Mouse (Mus musculus): Measurements from ENCODE around the gene Rpa1. TPM values are rescaled to one million over a fixed set of nuclear protein-coding genes. Genes with fewer than 3 reads are reported as not detected.
"Not testable (repeated sequence)": the region's sequence is repeated elsewhere in the genome, so short reads cannot be mapped to it uniquely, and the experiment has no call there.

Gene Rpa1
- polyA plus RNA-seq (2015; fragmentation: Nextera tagmentation; extraction: Ambion mirVana): 119 and 130 TPM in 2 replicates

DNA sequence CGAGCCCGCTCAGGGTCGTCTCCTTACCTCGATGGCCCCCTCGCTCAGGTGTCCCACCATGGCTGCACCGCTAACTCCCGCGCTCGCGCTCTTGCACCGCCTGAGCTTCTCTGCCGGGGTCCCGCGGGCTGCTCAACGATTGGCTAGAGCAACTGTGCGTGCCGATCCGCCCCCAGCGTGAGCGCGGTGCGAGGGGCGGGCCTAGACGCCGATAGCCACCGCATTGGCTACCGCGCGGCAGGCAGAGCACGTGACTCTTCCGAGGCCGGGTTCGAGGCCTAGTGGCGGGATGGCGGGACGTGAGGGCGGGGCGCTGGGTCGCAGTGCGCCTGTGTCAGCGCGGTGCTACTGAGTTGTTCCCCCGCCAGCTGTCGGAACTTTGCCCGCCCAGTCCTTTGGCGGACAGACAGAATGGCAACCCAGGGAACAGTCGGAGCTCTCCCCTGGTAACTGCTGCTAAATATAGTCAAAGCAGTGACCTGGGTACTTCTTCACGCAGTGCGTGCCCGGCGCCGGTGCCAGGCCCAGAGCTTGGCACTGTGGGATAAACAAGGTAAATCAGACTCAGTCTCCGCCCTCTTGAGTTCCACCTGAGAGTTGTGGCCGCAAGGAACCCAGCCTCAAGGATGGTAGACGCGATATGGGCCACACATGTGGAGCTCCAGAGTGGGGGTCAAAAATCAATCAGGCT is at the start of gene Rpa1, which contains the start of gene Smyd4:
Gene Rpa1 (minus strand): TSS at position 126 of the 691 bp plus-strand sequence.
Gene Smyd4 (plus strand): TSS at position 235 of the 691 bp plus-strand sequence.
- H3K27me3 ChIP-seq: no peaks in the 10 kb centered on the region

DNA sequence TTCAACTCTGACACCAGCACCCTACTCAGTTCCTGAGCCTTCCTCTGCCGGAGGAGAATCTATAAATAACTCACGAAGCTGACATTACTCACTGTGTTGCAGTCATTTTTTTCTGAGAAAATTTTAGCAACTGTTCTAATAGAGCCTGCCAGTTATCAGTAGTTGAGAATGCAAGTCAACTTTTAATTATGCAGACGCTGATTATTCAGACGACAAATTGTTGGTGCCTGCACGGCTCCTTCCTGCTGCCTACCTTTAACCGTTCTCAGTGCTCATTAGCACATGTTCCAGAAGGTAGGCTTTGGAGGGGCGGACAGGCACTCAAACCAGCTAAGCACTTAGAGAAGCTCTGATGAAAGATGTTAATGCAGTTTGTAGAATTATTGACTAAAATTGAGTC is 49.3 kb upstream of the Rpa1 start:
- Histone ChIP-seq H3K36me3 (peaks cover 17% of the 10 kb centered on the region), H3K4me1 (no peaks in the 10 kb centered on the region), H3K9me3 (0 out of 2 replicates have a peak, but pooled peaks cover 3% of the 10 kb centered on the region), H3K9ac (no peak overlapping the region), H3K4me2 (replicated peaks) (no peak overlapping the region), H3K27me3 (no peaks in the 10 kb centered on the region), H3K27ac (no peak overlapping the region), H3K4me3 (no peak overlapping the region)
- 74% methylated on average over 7 of the region's 7 CpGs for WGBS
- no peak for ATAC-seq (ENCODE audit: low FRiP score, low read depth)

More for the DNA sequence above, at the start of gene Rpa1, which contains the start of gene Smyd4:
- Histone ChIP-seq H3K9ac (peak within 1 kb of the TSS; percentile 87), H3K4me2 (replicated peaks) (peak within 1 kb of the TSS; percentile 83), H3K36me3 (peaks cover 9% of the 10 kb centered on the region), H3K4me1 (peaks cover 41% of the 10 kb centered on the region), H3K9me3 (no peaks in the 10 kb centered on the region; the same call in 1 of the 2 replicates), H3K27ac (peak within 1 kb of the TSS; percentile 73), H3K4me3 (peak within 1 kb of the TSS; percentile 86)
- under 1% methylated on average over 56 of the region's 56 CpGs for WGBS
- peak; percentile 100 for ATAC-seq (ENCODE audit: low FRiP score, low read depth)

DNA sequence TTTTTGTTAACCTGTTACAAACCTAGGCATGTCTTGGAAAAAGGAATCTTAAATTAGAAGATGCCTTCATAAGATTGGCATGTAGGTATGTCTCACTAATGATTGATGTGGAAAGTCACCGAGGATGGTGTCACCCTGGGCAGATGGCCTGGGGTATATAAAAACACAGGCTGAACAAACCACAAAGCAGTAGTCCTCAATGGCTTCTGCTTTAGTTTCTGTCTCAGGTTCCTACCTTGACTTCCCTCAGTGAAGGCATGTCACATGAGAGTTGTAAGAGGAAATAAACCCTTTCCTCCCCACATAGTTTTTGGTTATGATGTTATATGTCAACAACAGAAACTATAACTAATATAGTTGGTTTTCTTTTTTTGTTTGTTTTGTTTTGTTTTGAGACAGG is 47.5 kb upstream of the Rpa1 start:
- Histone ChIP-seq H3K36me3 (peaks cover 14% of the 10 kb centered on the region), H3K9ac (no peak overlapping the region), H3K9me3 (0 out of 2 replicates have a peak, but pooled peaks cover 3% of the 10 kb centered on the region), H3K4me1 (no peaks in the 10 kb centered on the region), H3K4me3 (no peak overlapping the region), H3K27ac (no peak overlapping the region), H3K4me2 (replicated peaks) (no peak overlapping the region), H3K27me3 (no peaks in the 10 kb centered on the region)
- WGBS: 83% methylated on average over 1 of the region's 1 CpGs
- no peak for ATAC-seq (ENCODE audit: low FRiP score, low read depth)

DNA sequence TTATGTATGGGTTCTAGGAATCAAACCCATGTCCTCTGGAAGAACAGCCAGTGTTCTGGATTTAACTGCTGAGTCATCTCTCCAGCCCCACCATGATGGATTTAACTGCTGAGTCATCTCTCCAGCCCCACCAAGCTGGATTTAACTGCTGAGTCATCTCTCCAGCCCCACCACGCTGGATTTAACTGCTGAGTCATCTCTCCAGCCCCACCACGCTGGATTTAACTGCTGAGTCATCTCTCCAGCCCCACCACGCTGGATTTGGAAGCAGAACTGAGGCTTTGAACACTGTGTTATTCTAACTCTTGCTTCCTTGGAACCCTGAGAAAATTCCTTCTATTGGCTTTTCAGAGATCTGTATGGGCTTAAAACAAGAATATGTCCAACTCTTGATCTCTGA is 35.4 kb upstream of the Rpa1 start:
- not testable (repeated sequence) for ATAC-seq (ENCODE audit: low FRiP score, low read depth); H3K27me3 ChIP-seq; H3K4me2 ChIP-seq (replicated peaks); H3K4me1 ChIP-seq; H3K9ac ChIP-seq; H3K9me3 ChIP-seq; H3K4me3 ChIP-seq; H3K27ac ChIP-seq
- 63% methylated on average over 3 of the region's 3 CpGs for WGBS
- H3K36me3 ChIP-seq: peaks cover 13% of the 10 kb centered on the region

DNA sequence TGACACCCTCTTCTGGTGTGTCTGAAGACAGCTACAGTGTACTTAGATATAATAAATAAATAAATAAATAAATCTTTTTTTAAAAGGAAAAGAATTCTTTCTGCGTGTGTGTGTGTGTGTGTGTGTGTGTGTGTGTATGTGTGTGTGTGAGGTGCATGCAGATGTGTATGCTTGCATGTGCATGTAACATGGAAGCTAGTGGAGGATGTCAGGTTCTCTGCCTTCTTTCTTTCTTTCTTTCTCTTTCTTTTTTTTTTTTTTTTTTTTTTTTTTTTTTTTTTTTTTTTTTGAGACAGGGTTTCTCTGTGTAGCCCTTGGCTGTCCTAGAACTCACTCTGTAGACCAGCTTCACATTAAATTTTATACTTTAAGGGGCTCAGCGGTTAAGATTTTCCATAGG is 30.7 kb upstream of the Rpa1 start:
- WGBS: 94% methylated on average over 2 of the region's 2 CpGs
- H3K27ac ChIP-seq; H3K36me3 ChIP-seq; H3K4me2 ChIP-seq (replicated peaks); H3K9me3 ChIP-seq; H3K4me1 ChIP-seq; H3K9ac ChIP-seq; ATAC-seq (ENCODE audit: low FRiP score, low read depth); H3K27me3 ChIP-seq; H3K4me3 ChIP-seq: not testable (repeated sequence)

DNA sequence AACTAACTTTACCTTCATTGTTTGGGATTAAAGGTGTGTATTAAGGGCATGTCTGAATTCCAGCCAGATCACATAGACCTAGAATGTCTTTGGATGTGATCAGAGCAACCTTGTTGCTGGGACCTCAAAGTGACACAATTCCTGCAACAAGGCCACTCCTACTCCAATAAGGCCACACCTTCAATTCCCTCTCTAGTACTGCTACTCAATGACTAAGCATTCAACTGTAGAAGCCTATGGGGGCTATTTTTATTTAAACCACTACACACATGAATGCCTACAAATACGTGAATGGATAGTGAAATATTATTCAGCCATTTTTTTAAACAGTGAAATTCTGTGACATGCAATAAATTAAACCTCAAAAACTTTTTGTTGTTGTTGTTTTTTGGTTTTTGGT is 29.0 kb upstream of the Rpa1 start:
- Histone ChIP-seq H3K36me3 (no peaks in the 10 kb centered on the region), H3K4me3 (no peak overlapping the region), H3K27ac (no peak overlapping the region), H3K9me3 (no peaks in the 10 kb centered on the region), H3K9ac (no peak overlapping the region), H3K27me3 (no peaks in the 10 kb centered on the region), H3K4me2 (replicated peaks) (no peak overlapping the region), H3K4me1 (no peaks in the 10 kb centered on the region)
- ATAC-seq (ENCODE audit: low FRiP score, low read depth): no peak
- WGBS: 77% methylated on average over 1 of the region's 1 CpGs

DNA sequence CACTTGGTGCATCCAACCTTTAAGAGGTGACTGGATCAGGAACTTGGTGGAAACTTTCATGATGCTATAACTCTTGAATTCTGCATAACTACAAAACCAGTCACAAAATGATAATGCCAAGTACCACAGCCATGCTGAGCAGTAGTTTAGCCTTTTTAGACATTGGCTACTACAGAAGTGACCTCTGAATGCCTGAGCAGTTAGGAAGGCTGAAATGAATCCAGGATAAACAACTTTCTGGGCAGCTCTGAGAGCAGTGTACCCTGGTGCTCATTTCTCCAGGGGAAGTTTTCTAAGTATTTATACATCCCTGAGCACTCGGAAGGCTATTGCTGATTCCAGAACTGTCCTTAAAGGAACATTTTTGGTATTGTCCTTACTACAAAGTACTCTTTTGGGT is 7.4 kb upstream of the Rpa1 start:
- 98% methylated on average over 1 of the region's 1 CpGs for WGBS
- H3K4me1 ChIP-seq: 0 out of 2 replicates have a peak, but pooled peaks cover 4% of the 10 kb centered on the region
- H3K27me3 ChIP-seq: no peaks in the 10 kb centered on the region
- no peak for ATAC-seq (ENCODE audit: low FRiP score, low read depth)
- no peaks in the 10 kb centered on the region for H3K9me3 ChIP-seq
- H3K27ac ChIP-seq: no peak overlapping the region
- H3K9ac ChIP-seq: no peak overlapping the region
- H3K4me3 ChIP-seq: no peak overlapping the region
- peaks cover 25% of the 10 kb centered on the region for H3K36me3 ChIP-seq
- no peak overlapping the region for H3K4me2 ChIP-seq (replicated peaks)

DNA sequence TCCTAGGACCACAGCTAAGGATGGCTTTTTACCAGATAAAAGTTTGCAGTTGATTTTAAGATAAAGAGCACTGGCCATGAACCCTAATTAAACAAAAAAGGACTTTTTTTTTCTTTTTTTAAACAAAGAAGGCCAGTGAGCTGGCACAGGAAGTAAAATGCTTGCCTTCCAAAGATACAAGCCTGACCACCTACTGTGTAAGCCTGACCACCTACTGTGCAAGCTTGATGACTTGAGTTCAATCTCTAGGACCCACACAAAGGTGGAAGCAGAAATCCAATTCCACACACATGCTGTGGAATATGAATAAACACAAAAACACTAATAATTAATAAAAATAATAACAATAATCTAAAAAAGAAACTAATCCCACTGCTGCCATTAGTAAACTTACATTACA is 3.1 kb upstream of the Rpa1 start:
- no peak overlapping the region for H3K27ac ChIP-seq
- no peak for ATAC-seq (ENCODE audit: low FRiP score, low read depth)
- H3K4me1 ChIP-seq: peaks cover 29% of the 10 kb centered on the region
- H3K27me3 ChIP-seq: no peaks in the 10 kb centered on the region
- no peak overlapping the region for H3K4me3 ChIP-seq
- peaks cover 25% of the 10 kb centered on the region for H3K36me3 ChIP-seq
- H3K9me3 ChIP-seq: no peaks in the 10 kb centered on the region
- no peak overlapping the region for H3K4me2 ChIP-seq (replicated peaks)
- H3K9ac ChIP-seq: 0 out of 2 replicates have a peak overlapping the region, but pooled peaks have one; percentile 19

DNA sequence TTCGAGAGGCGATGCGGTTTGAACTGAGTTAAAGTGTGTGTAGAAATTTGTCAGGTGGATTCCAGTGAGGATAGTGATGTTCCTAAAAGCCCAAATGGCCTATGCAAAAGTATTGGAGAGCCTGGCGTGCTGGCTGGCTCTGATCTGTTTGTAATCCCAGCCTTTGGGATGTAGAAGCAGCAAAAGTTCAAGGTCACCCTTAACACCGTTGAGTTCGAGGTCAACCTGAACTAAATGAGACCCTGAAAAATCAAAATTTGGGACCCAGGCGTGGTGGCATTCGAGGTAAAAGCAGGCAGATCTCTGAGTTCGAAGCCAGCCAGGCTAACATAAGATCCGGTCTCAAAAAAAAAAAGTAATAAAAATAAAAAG is 752 bp upstream of the Rpa1 start:
- Histone ChIP-seq H3K4me1 (peaks cover 41% of the 10 kb centered on the region), H3K4me3 (peak overlapping the region; percentile 86), H3K36me3 (peaks cover 14% of the 10 kb centered on the region), H3K27me3 (no peaks in the 10 kb centered on the region), H3K4me2 (replicated peaks) (peak overlapping the region; percentile 83), H3K9ac (peak overlapping the region; percentile 87), H3K9me3 (no peaks in the 10 kb centered on the region; the same call in 1 of the 2 replicates), H3K27ac (peak overlapping the region; percentile 73; the same call in 1 of the 2 replicates)
- WGBS: 42% methylated on average over 10 of the region's 10 CpGs
- no peak for ATAC-seq (ENCODE audit: low FRiP score, low read depth)

DNA sequence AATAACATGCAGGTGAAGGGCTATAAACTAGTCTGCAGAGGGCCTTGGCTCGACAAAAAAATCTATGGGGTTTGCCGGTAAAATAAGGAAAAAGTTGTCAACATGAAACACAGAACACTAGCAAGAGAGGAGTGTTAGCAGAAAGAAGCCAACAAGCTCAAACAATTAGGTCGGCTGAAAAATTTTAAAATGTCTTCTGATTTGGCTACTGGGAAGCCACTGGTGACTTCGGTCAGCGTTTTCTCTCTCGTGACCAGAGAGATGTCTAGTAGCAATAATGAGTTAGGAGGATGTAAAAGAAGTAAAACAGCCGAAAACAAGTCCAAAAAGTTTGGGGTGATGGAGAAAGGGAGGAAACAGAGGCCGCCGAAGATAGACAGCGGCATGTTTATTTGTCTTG is 528 bp downstream of the Rpa1 start:
- ATAC-seq (ENCODE audit: low FRiP score, low read depth): no peak
- H3K9ac ChIP-seq: peak overlapping the region; percentile 87
- 1% methylated on average over 10 of the region's 10 CpGs for WGBS
- peaks cover 10% of the 10 kb centered on the region; the same call in 1 of the 2 replicates for H3K36me3 ChIP-seq
- no peak overlapping the region for H3K27ac ChIP-seq
- peaks cover 41% of the 10 kb centered on the region for H3K4me1 ChIP-seq
- H3K4me2 ChIP-seq (replicated peaks): peak overlapping the region; percentile 83
- no peaks in the 10 kb centered on the region; the same call in 1 of the 2 replicates for H3K9me3 ChIP-seq
- H3K4me3 ChIP-seq: peak overlapping the region; percentile 86
- H3K27me3 ChIP-seq: no peaks in the 10 kb centered on the region

DNA sequence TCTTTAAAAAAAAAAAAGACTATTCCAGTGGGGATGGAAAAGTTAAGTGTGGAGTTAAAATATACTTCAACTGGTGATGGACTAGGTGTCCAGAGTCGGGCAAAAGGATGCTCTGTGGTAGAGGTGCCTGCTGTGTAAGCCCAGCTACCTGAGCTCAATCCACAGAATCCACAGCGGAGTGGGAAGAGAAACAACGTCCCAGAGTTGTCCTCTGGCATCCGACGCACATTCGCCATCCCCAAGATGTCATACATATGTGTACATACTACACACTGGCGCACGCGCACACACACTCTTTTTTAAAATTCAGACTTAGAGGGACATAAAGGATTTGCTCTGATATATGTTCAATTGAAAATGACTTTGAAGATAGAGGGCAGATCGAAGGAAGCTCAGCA is 937 bp downstream of the Rpa1 start:
- Histone ChIP-seq H3K9ac (peak overlapping the region; percentile 87), H3K27me3 (no peaks in the 10 kb centered on the region), H3K4me1 (peaks cover 41% of the 10 kb centered on the region), H3K27ac (no peak overlapping the region), H3K9me3 (no peaks in the 10 kb centered on the region; the same call in 1 of the 2 replicates), H3K4me3 (peak overlapping the region; percentile 86), H3K4me2 (replicated peaks) (peak overlapping the region; percentile 83), H3K36me3 (peaks cover 6% of the 10 kb centered on the region; the same call in 1 of the 2 replicates)
- ATAC-seq (ENCODE audit: low FRiP score, low read depth): no peak
- WGBS: 37% methylated on average over 10 of the region's 10 CpGs

DNA sequence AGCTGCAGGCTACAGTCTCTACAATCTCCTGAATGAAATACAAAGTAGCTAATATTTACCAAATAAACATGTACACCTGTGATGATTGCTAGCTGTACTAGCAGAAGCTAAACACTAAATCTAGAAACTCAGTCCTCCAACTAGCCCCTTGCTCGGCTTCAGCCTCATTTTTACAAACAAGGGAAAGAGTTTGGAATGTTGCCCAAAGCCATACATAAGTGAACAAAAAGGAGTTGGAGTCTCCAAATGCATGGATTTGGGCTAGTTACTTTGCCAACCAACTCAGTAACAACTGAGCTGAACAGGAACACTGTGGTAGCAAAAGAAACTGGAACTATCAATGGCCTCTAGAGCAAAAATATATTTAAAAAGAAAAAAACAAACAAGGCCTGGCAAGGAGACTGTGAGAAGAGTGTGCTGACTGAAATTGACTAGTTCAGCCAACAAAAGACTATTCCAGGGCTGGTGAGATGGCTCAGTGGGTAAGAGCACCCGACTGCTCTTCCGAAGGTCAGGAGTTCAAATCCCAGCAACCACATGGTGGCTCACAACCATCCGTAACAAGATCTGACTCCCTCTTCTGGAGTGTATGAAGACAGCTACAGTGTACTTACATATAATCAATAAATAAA is 1.5 kb downstream of the Rpa1 start:
- Histone ChIP-seq H3K27me3 (no peaks in the 10 kb centered on the region), H3K4me3 (peak overlapping the region; percentile 86), H3K4me2 (replicated peaks) (peak overlapping the region; percentile 83), H3K27ac (no peak overlapping the region), H3K9me3 (no peaks in the 10 kb centered on the region; the same call in 1 of the 2 replicates), H3K9ac (peak overlapping the region; percentile 87), H3K4me1 (peaks cover 41% of the 10 kb centered on the region), H3K36me3 (peaks cover 6% of the 10 kb centered on the region)
- WGBS: 53% methylated on average over 3 of the region's 4 CpGs
- no peak for ATAC-seq (ENCODE audit: low FRiP score, low read depth)
